ENCODE assay signal across 1 mouse cellular context in genomic region chr3:22141984-22142719, GRCm38 (mm10).
TF ChIP-seq lines count a peak whose summit lies in the region.

No protein-coding gene starts in this region.

TF ChIP-seq in MEL, 35 proteins besides CTCF, POLR2A, EP300 and RAD21 (continued from another document):
- no peak for TF ChIP-seq USF2 (IDR thresholded peaks at IDR 0.05; ENCODE audit: borderline replicate concordance in 1 of 2, insufficient read depth in 1 of 2, low read depth in 1 of 2, low read length in 2 of 2)
- no peak for TF ChIP-seq E2F4 (IDR thresholded peaks at IDR 0.05; ENCODE audit: borderline replicate concordance, low read depth, low read length)
- no peak for TF ChIP-seq GABPA (IDR thresholded peaks at IDR 0.05; ENCODE audit: low read depth, low read length)
- TF ChIP-seq MAFK (IDR thresholded peaks at IDR 0.05; ENCODE audit: borderline replicate concordance, low read depth, low read length) = no peak
- no peak for TF ChIP-seq USF1 (IDR thresholded peaks at IDR 0.05; ENCODE audit: low read depth, low read length)
- no peak for TF ChIP-seq GATA1 (IDR thresholded peaks at IDR 0.05; ENCODE audit: low read depth, low read length)
- TF ChIP-seq HCFC1 (IDR thresholded peaks at IDR 0.05; ENCODE audit: low read depth, low read length) = no peak
- TF ChIP-seq MAX (IDR thresholded peaks at IDR 0.05; ENCODE audit: low read length) = no peak
- TF ChIP-seq CHD2 (IDR thresholded peaks at IDR 0.05; ENCODE audit: low read length) = no peak
- TF ChIP-seq MAZ (IDR thresholded peaks at IDR 0.05; ENCODE audit: low read depth, low read length) = no peak
- no peak for TF ChIP-seq ZC3H11A (IDR thresholded peaks at IDR 0.05; ENCODE audit: low read depth, low read length)
